Mouse (Mus musculus): ENCODE measurements at regions not wholly inside any gene's neighbourhood (a gene's known extent, or its start where the extent isn't known, plus 50 kb on each side); places are given as distances from the start of the nearest gene placed in this dataset.
"Not testable (repeated sequence)": the region's sequence is repeated elsewhere in the genome, so short reads cannot be mapped to it uniquely, and the experiment has no call there.

- DNase-seq = no peak
Observed at GRCm38 (mm10) chr7:64101679-64102078, 52.0 kb upstream of the Trpm1 start.

GRCm38 (mm10) chr7:64099606-64100005, 54.0 kb upstream of the Trpm1 start:
- no peak for DNase-seq

- DNase-seq = no peak
Observed at GRCm38 (mm10) chr7:64090067-64090466, 63.6 kb upstream of the Trpm1 start.

- no peak for DNase-seq
Observed at GRCm38 (mm10) chr7:64089034-64089433, 64.6 kb upstream of the Trpm1 start.

GRCm38 (mm10) chr7:64083978-64084377, 69.7 kb upstream of the Trpm1 start:
- DNase-seq = not testable (repeated sequence)

GRCm38 (mm10) chr7:64082651-64083050, 71.0 kb upstream of the Trpm1 start:
- DNase-seq = no peak

GRCm38 (mm10) chr7:64082201-64082600, 71.4 kb upstream of the Trpm1 start:
- DNase-seq = no peak

- no peak for DNase-seq
Observed at GRCm38 (mm10) chr7:64081618-64082017, 72.0 kb upstream of the Trpm1 start.

- DNase-seq = no peak
Observed at GRCm38 (mm10) chr7:64081019-64081418, 72.6 kb upstream of the Trpm1 start.

- no peak for DNase-seq
Observed at GRCm38 (mm10) chr7:64079301-64079700, 74.3 kb upstream of the Trpm1 start.

GRCm38 (mm10) chr7:64078646-64079045, 75.0 kb upstream of the Trpm1 start:
- DNase-seq = no peak

- no peak for DNase-seq
Observed at GRCm38 (mm10) chr7:64077526-64077925, 76.1 kb upstream of the Trpm1 start.

- DNase-seq = no peak
Observed at GRCm38 (mm10) chr7:64076764-64077360, 76.8 kb upstream of the Trpm1 start.

- DNase-seq = no peak
Observed at GRCm38 (mm10) chr7:64075696-64076313, 77.8 kb upstream of the Trpm1 start.

GRCm38 (mm10) chr7:64074661-64075234, 78.9 kb upstream of the Trpm1 start:
- peak; percentile 1 for DNase-seq

GRCm38 (mm10) chr7:64074186-64074585, 79.4 kb upstream of the Trpm1 start:
- DNase-seq = no peak

- DNase-seq = peak; percentile 1
Observed at GRCm38 (mm10) chr7:64073781-64074180, 79.9 kb upstream of the Trpm1 start.

GRCm38 (mm10) chr7:64070930-64071329, 82.7 kb upstream of the Trpm1 start:
- DNase-seq = no peak

GRCm38 (mm10) chr7:64065529-64066247, 87.9 kb upstream of the Trpm1 start:
- no peak for DNase-seq

- DNase-seq = peak; percentile 26
Observed at GRCm38 (mm10) chr7:64064460-64065241, 89.0 kb upstream of the Trpm1 start.

- DNase-seq = no peak
Observed at GRCm38 (mm10) chr7:64061170-64061569, 92.5 kb upstream of the Trpm1 start.

- no peak for DNase-seq
Observed at GRCm38 (mm10) chr7:64060582-64060981, 93.1 kb upstream of the Trpm1 start.
